Mouse (Mus musculus) lung, adult 2 months (tissue): ENCODE data around the gene Ddx42. TPM values are rescaled to one million over a fixed set of nuclear protein-coding genes. Genes with fewer than 3 reads are reported as not detected.

ENCODE experiments used
- DNase-seq: peaks from one replicate; pipeline ENCODE4 v3.0.0; 2022
- H3K4me1 ChIP-seq: fragments of 200-500 bp; 2 replicates; pipeline ENCODE4 v1.6.1; 2011; ENCODE audit warnings: low read length; ENCODE audit not compliant: control insufficient read depth, insufficient read depth
- H3K4me3 ChIP-seq: fragments of 200-500 bp; replicated peaks from 2 replicates; pipeline ENCODE3; 2011; ENCODE audit warnings: low read depth, mild to moderate bottlenecking, control low read depth, low read length; ENCODE audit errors: extremely low read depth
- CTCF ChIP-seq: fragments of 200-500 bp; IDR thresholded peaks from 2 replicates; pipeline ENCODE4 v1.5.1; 2011; ENCODE audit warnings: mild to moderate bottlenecking, low read length, control low read depth; ENCODE audit not compliant: insufficient read depth
- POLR2A ChIP-seq: fragments of 200-500 bp; IDR thresholded peaks from 2 replicates; pipeline ENCODE4 v1.6.1; 2011; ENCODE audit warnings: low read depth, mild to moderate bottlenecking, control low read depth, low read length, borderline replicate concordance; ENCODE audit errors: extremely low read depth
- WGBS: fragments of 180-500 bp; shearing (Covaris S2); methylation state at CpG from one replicate; pipeline ENCODE4 v1.1.7; 2018; 5-methylcytosine and 5-hydroxymethylcytosine counted together
- polyA plus RNA-seq: library from polyadenylated mRNA; depleted of rRNA; stranded (reverse); fragments of >200 nt; gene quantifications from 2 replicates; pipeline ENCODE4 v1.2.3, GENCODE M21; 2012

Ddx42 gene
- polyA plus RNA-seq, 1 experiment = 13.3 TPM

GRCm38 (mm10) chr11:106265570-106265969 lies 48.8 kb downstream of the Ddx42 start:
- TF ChIP-seq CTCF (no peak), POLR2A (no peak)
- H3K4me1 ChIP-seq = peaks cover 23% of the 10 kb centered on the region
- H3K4me3 ChIP-seq = no peak overlapping the region
- no peak for DNase-seq
- whole genome bisulfite sequencing = 69% methylated on average over 4 of the region's 4 CpGs

- Histone ChIP-seq H3K4me1 (peaks cover 27% of the 10 kb centered on the region), H3K4me3 (no peak overlapping the region)
- 89% methylated on average over 10 of the region's 10 CpGs for WGBS
- no peak for TF ChIP-seq CTCF
- no peak for TF ChIP-seq POLR2A
- no peak for DNase-seq
These were observed 49.7 kb downstream of the Ddx42 start for GRCm38 (mm10) chr11:106266431-106266830.

GRCm38 (mm10) chr11:106267311-106267852 lies 50.7 kb downstream of the Ddx42 start:
- peak; percentile 51 for DNase-seq
- H3K4me1 ChIP-seq = peaks cover 28% of the 10 kb centered on the region
- no peak overlapping the region for H3K4me3 ChIP-seq
- WGBS = 47% methylated on average over 15 of the region's 15 CpGs
- no peak for TF ChIP-seq CTCF
- no peak for TF ChIP-seq POLR2A

- 69% methylated on average over 5 of the region's 5 CpGs for WGBS
- no peak overlapping the region for H3K4me3 ChIP-seq
These were observed 51.1 kb downstream of the Ddx42 start for GRCm38 (mm10) chr11:106267871-106268270.

GRCm38 (mm10) chr11:106268326-106269059 lies 51.8 kb downstream of the Ddx42 start:
- WGBS = 38% methylated on average over 8 of the region's 8 CpGs
- H3K4me3 ChIP-seq = no peak overlapping the region
- TF ChIP-seq POLR2A (peak; percentile 40; the same call in 1 of the 2 replicates), CTCF (no peak)
- H3K4me1 ChIP-seq = peaks cover 28% of the 10 kb centered on the region
- peak; percentile 67 for DNase-seq

More at GRCm38 (mm10) chr11:106267871-106268270, 51.1 kb downstream of the Ddx42 start:
- peaks cover 28% of the 10 kb centered on the region for H3K4me1 ChIP-seq
- TF ChIP-seq CTCF = no peak
- no peak for TF ChIP-seq POLR2A
- DNase-seq = no peak

- peak; percentile 30 for DNase-seq
- Histone ChIP-seq H3K4me3 (peak overlapping the region; percentile 15), H3K4me1 (peaks cover 28% of the 10 kb centered on the region)
- 19% methylated on average over 3 of the region's 3 CpGs for WGBS
- TF ChIP-seq CTCF (no peak), POLR2A (no peak)
These were observed 52.3 kb downstream of the Ddx42 start for GRCm38 (mm10) chr11:106269060-106269431.

GRCm38 (mm10) chr11:106271131-106271793 lies 54.5 kb downstream of the Ddx42 start:
- DNase-seq = no peak
- peaks cover 40% of the 10 kb centered on the region for H3K4me1 ChIP-seq
- no peak for TF ChIP-seq CTCF
- no peak; the same call in 1 of the 2 replicates for TF ChIP-seq POLR2A
- H3K4me3 ChIP-seq = peak overlapping the region; percentile 85
- WGBS = 13% methylated on average over 5 of the region's 5 CpGs

- peak; percentile 32 for DNase-seq
- H3K4me3 ChIP-seq = peak overlapping the region; percentile 85
- 2% methylated on average over 41 of the region's 41 CpGs for WGBS
- no peak for TF ChIP-seq CTCF
- no peak for TF ChIP-seq POLR2A
- peaks cover 40% of the 10 kb centered on the region for H3K4me1 ChIP-seq
These were observed 55.3 kb downstream of the Ddx42 start for GRCm38 (mm10) chr11:106271794-106272643.
